Mouse (Mus musculus) retina, postnatal 7 days (tissue): ENCODE results near the gene Spns2.

Experiments used
- DNase-seq: peaks from one replicate; pipeline ENCODE4 v3.0.0-alpha.2; 2012; ENCODE audit warnings: low read depth, low spot score

The Spns2 gene

DNA sequence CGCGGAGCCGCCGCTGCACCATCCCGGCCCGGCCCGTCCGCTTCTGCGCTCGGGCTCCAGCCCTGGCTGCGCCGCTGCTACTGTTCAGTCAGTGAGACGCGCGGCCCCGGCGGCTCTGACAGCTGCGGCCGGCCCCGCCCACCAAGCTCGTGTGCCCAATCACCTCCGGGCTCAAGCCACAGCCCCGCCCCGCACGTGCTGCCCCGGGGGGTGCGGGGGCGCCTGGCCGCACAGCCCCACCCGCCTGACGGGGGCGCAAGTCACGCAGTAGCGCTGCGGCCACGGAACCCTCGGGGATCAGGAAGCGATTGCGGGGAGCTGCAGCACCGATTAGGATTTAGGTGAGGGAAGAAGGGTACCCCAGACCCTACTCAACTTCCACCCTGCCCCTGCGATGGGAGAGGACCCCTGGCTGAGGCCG is at the start of gene Spns2:
TSS of gene Spns2 (minus strand) at position 24 of the 421 bp plus-strand sequence.
- peak; percentile 76 for DNase-seq

DNA sequence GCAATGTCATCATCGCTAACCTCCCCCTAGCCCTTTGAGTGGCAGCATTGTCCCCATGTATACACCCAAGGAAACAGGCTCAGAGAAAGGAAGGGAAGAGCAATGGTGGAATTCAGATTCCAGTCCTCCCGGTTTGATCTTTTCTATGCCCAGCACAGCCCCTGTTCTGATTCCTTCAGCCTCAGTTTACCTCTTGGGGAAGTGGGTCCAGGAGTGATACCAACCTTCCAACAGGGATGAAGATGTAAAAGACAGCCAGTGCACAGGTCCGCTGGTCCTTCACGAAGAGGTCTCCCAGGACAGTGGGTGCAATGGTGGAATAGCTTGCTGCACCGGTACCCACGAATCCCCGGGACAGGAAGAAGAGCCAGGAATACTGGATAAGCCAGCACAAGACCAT is 49.1 kb upstream of the Spns2 start:
- DNase-seq = no peak

DNA sequence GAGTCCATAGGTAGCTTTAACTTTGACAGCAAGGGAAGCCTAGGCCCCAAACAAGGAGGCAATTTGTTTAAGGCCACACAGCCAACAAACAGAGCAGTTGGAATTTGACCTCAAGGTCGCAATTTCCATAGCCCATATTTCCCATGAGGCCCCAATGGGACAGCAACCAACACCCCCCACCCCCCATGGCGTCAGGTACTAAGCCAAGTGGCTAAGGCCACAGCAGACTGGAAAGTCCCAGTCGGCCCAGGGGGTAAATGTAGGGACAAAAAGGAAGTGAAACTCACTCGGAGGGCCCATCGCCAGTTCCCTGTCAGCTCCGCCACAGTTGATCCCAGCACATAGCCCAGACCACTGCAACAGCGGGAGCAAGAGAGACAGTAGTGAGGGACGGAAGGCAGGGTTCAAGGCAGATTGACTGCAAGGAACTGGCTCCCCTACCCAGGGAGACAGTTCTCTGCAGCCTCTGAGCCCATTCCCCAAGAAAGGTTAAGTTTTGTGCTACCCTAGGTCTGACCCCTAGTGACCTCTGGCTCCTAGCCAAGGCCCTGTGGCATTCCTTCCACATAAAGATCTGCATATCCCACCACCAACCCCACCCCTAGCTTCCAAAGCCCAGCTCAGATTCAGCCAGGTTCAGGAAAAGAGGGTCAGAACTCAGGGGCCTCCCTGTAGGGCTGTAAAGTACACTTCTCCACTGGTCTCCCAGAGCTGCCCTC is 48.5 kb upstream of the Spns2 start:
- no peak for DNase-seq

DNA sequence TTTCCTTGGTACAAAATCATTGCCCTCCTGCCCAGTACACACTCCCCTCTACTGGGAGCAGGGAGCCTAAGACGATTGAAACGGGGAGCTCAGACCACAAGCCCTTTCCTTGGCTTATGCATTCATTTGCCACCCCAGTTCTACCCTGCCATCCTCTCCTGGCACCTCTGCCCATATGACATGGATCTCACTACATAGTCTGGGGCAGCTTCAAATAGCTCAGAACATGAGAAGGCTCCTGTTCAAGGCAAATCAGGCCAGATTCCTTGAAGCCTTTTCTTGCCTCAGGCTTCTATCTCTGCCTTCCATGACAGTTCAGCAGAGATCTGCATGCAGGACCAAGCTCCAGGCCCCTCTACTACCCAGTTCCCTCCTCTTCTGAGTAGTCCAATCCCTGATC is 47.8 kb upstream of the Spns2 start:
- no peak for DNase-seq

DNA sequence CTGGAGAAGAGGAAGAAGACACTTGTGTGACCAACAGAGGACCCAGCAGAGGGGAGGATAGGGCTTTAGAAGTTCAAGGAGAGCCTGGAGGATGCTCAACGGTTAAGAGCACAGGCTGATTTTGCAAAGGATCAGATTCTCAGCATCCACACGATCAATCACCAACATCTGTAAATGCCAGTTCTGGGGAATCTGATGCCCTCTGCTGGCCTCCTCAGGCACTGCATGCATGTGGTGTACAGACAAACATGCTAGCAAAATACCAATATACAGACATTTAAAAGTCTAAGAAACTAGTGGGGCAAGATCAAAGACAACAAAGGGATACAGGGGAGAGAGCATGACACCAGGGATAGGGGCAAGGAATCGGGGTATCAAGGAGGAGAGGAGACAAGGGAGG is 45.8 kb upstream of the Spns2 start:
- DNase-seq = no peak

DNA sequence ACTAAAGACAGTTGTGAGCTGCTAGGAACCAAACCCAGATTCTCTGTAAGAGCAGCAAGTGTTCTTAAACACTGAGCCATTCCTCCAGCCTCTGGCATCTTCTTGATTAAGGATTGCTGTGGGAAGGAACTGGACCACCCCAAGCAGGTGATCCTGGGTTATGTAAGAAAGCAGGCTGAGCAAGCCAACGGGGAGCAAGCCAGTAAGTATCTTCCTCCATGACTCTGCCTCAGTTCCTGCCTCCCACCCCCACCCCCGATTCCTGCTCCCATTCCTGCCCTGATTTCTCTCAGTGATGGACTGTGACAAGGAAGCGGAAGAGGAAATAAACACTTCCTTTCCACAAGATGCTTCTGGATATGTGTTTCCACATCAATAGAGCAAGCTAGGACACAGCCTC is 43.2 kb upstream of the Spns2 start:
- no peak for DNase-seq

DNA sequence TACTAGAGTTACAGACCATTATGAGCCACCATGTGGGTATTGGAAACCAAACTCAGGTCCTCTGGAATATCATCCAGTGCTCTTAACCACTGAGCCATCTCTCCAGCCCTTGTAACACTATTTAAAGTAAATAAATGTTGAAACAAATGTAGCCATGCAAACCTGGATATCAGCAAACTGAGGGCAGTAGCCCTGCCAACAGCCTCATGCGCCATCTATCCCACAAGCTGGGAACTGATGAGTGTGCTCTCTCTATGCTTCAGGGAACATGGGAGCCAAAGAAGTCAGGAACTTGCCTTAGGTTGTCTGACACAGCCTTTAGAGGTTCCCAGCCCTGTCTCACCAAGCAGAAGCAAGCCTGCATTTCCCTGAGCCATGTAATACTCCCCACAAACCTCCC is 41.9 kb upstream of the Spns2 start:
- DNase-seq = no peak

DNA sequence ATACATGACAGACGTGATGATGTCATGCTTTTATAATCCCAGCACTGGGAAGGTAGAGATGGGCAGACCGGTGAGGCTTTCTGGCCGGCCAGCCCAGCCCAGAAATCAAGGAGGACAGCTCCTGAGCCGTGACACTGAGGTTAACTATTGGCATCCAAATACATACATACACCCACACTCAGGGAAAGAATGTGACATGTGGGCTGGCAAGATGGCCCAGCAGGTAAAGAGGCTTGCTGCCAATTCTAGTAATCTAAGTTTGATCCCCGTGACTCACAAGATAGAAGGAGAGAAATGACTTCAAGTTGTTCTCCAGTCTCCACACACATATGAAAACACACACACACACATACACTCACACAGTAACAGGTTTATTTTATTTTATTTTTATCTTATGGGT is 41.4 kb upstream of the Spns2 start:
- DNase-seq = no peak

DNA sequence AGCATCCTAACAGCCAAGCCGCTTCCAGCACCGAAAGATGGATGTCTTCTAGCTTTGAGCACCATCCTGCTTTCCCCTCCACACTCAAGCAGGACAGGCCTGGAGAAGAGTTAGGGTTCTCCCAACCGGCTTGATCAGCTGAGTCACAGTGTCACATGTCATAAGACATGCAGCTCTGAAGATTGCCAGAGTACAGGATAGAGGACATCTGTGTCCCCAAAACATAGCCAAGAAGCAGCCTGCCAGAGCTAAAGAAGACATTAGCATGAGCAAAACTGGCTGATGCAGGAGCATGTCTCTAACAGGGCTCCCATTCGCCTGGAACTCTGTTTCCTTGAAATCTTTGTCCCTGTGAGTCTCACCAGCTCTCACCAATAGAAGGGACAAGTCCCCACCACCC is 36.5 kb upstream of the Spns2 start:
- DNase-seq = no peak

DNA sequence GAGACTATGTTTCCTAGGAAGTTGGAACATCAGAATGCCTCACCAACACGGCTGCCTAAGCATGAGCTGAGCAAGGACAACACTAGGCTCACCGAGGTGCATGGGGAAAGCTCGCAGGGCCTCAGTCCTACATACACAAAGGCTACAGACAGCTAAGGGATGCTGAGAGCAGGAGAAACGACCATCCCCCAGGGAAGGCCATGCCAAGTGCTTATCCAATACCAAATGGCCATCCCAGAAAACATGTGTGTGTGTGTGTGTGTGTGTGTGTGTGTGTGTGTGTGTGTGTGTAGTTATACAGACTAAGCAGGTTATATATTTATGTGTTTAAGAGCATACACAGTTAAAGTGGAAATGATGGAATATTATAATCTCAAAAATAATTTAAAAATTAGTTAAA is 34.0 kb upstream of the Spns2 start:
- no peak for DNase-seq

DNA sequence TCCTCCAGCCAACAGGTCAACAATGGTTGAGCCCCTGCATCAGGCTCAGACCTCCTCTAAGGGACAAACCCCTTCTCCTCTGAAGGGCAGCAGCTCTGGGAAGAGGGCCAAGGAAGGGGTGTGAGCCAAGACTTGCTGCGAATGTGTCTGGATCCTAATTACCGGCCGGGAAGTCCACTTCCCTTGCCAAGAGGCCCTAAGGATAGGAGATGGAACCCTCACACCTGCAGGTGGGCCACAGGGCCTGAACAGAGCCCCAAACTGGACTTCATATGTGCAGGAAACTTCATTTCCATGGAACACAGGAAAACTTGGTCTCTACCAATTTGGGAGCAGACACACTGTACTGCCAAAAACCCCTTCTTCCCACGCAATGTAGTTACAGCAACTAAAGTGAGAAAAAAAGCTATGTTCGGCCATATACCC is 32.9 kb upstream of the Spns2 start:
- no peak for DNase-seq

DNA sequence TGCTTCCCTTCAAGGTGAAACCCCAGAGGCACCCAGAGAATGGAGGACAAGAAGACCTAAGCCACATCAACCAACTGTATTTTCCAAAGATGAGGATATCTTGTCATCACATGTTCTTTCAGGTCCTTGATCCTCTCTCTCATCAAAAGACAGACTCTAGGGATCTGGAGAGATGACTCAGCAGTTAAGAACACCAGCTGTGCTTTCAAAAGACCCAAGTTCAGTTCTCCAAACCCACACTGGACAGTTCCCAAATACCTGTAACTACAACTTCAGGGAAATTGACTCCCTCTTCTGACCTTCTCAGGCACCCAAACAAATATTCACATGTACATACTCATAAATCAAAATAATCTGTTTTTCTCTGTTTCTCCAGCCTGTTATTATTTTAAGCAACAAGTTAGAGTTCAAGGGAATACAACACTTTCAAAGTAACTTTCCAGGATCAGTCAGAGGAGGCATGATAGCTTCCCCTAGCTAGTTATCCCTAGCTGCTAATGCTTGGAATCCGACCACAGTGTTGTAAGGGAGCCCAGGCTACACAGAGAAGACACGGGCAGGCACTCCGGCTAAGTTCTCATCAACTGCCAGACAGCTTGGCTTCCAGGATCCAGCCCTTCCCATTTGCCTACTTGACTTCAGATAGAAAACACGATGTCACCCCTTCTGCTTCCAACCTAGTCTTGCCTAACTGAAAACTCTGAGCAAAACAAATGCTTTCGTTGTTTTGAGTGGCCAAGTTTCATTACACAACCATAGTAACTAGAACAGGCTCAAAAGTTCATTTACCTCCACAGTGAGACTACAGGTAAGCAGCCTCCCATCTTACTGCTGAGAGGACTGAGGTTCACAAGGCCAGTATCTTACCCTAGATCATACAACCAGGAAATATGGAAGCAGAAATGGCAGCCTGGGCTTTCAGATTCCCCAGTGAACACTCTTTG is 32.2 kb upstream of the Spns2 start:
- no peak for DNase-seq

DNA sequence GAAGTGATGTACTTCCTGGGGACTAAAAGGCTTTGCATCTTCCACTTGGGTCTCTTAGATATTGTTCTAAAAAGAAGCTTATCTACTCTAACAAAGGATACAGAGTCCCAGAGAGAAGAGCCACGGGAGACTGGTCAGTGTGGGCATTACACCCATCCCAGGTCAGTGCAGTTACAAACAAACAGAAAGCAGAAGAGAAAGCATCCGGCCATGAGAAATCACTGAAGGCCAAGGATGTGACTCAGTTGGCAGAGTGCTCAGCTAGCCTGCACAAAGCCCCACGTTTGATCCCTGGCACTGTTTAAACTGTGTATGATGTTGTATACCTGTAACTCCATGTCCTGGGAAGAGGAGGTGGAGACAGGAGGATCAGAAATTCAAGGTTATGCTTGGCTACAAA is 30.2 kb upstream of the Spns2 start:
- DNase-seq = no peak

DNA sequence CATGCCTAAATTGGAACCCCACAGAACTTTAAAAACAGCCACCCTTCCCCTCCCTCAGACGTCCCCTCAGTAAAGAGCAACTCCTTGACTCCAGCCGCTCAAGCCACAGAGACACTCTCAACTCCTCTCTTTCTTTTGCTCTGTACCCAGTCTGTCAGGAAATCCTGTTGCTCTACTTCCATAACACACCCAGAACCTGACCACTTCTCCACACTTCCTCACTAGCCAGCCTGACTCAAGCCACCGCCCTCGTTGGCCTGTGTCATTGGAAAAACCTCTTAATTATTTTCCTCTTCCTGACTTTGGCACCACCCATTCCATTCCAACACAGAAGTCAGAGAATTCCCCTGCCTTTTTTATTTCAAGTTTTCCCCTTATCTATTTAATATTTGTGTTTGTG is 29.5 kb upstream of the Spns2 start:
- no peak for DNase-seq

DNA sequence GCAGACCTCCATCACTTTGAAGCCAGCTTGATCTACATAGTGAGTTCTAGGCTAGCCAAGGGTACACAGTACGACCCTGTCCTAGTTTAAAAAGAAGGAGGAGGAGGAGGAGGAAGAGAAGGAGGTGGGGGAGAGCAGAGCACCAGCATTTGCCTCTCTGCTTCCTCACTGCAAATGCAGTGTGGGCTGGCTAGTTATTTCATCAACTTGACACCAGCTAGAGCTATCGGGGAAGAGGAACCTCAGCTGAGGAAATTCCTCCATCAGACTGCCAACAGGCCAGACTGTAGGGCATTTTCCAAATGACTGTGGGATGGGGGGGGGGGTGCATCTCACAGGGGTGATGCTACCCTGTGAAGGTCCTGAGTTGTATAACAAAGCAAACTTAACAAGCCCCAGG is 28.7 kb upstream of the Spns2 start:
- no peak for DNase-seq

DNA sequence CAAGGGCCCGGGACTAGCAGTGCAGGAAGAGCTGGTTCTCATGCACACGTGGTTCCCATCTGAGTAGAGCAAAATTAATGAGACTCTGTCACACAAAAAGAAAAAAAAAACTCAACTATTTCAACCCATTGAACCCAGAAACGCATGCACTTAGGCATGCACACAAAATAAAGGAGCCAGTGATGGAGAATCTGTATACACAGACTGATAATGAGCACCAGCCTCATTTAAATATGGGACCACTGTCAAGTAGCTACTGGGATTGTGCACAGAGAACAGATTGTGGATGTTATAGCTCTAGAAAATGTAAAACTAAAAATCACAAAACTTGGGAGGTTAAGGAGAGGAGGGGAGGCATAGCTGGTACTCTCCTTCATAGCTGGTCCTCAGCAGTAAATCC is 25.3 kb upstream of the Spns2 start:
- no peak for DNase-seq

DNA sequence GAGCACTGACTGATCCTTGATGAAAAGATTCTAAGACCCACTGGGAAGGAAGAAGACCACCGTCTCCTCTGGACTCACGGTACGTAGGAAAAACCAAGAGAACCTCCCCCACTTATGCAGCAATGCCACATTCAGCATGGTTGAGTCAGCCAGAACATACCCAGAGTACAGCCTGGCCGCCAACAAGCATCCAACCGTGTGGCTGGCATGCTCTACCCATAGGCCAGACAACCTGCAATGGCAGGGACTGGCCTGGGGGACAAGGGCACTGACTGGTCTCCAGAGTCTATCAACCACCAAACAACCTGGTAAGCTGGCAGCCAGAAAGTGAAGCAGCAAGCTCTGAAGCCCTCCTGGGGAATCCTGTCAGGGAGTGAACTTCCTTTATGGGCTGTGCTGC is 18.9 kb upstream of the Spns2 start:
- no peak for DNase-seq

DNA sequence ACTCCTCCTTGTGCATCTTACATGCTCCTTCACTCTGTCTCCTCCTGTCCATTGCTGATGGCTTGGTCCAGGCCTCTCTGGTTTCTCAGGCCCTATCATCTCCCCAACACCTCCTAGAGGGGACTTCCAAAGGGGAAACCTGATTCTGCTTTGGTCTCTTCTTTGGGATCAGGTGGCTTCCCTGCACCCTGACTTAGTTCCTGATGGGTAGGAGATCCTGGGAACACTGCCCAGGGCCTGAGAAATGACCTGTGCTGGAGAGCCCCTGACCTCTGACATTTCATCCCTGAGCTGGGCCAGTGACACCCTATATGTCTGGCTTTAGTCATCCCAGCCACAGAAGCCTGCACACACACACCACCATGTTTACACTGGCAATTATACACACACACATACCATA is 17.9 kb upstream of the Spns2 start:
- no peak for DNase-seq

DNA sequence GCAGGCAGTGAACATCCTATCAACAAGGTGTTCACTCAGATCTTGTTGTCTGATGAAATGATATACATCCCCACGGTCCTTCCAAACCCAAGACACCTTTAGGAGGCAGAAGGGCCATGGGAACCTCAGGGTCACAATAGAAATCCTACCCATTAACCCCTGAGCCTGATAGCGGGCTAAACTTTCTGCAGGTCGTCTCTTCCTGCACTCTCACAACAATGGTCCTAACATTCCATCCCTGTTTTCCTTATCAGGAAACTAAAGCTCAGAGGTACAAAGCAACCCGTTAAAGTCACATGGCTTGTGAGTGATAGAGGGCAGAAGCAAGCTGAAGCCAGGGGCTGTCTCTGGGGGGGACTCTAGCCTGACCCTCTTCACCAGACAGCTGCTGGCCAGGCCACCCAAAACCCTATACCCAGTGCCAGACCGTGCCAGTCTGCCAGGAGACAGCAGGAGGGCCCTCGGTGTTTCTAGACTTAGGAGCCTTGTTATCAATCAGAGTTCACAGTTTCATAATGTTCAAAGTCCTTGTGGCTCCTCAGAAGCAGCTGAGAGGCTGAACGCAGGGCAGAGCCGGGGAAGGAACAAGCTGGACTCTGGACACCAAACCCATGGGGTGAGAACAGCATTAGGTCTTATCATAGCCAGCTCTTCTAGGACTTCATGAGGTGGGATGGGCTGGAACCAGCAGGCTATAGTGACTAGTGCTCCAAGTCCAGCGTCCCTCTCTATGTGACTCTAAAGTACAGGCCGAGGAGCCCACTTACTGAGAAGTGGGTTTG is 14.5 kb upstream of the Spns2 start:
- DNase-seq = no peak

DNA sequence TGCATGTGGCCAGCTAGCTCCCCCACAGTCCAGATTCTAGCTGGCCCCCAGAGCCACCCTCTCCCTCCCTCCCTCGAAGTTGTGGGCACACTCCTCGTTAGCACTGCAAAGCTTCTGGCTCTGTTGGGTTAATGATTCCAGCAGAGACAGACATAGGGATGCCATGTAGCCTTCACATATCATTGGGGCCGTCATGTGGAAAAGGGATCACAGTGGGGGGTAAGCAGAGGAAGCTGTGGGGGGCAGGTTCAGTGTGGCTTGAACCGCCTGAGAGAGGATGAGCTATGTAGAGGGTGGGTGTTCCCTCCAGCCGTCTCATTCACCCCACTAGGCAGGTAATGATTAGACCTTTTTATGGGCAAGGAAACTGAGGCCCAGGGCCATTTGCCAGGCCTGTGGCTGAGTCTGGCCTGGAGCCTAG is 13.8 kb upstream of the Spns2 start:
- no peak for DNase-seq

DNA sequence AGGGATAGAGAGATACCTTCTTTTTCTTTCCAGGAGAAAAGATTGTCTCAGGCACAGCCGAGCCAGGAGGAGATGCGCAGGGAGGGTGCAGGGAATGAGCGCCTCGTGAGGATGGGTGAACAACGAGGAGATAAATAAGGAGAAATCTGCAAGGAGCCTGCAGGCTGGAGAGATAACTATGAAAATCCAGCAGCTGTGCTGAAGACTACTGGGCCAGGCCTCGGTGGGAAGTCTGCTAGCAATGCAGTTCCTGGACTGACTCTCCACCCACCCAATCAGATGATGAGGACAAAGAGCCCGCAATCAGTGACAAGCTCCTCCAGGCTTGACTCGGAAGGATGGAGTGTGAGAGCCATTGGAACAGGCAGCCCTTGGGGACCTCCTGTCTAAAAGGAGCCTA is 12.5 kb upstream of the Spns2 start:
- no peak for DNase-seq

DNA sequence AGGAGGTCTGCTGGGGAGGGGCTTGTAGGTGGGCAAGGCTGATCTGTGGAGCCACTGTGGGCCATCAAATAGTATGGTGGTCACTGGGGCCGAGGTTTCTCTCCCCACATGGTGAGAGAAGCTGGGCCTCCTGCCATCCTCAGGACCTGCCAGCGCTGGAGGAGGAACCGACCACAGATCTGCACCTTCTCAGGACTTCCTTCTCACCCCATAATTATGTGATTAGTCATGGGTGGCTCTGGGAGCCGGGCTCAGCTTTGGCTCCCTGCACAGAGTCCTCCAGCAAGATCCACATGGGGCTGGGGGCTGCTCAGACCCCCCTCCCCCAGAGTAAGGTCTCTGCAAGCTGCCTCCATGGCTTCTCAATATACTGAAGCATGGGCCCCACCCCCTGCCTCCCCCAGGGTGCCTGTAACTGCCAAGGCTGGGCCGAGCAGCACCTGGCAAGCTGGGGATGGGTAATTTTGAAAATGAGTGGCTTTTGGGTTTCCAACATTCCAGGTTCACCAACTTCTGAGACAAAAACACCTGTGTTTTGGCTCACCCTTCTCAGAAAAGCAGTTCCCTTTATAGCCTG is 11.8 kb upstream of the Spns2 start:
- no peak for DNase-seq
